Mouse (Mus musculus) left cerebral cortex, postnatal 14 days (tissue): Measurements from ENCODE around the gene Adarb1. TPM values are rescaled to one million over a fixed set of nuclear protein-coding genes. Genes with fewer than 3 reads are reported as not detected.

Source experiments
- DNase-seq, 2 experiments: peaks; one replicate each; pipeline ENCODE4 v3.0.0; 2021 to 2022; ENCODE audit warnings: low spot score in 2 of 2, mixed read lengths in 1 of 2
- intact Hi-C: fragments of 180-260 bp; cut with DNase I; formaldehyde crosslinking; loops from one replicate; pipeline ENCODE4 v1.15.1; 2025
- long read RNA-seq, 2 experiments: library from polyadenylated mRNA; stranded (forward); transcript quantifications; one replicate each; pipeline ENCODE4 v2.0.0; 2021
- total RNA-seq, 2 experiments: library from RNA; stranded (reverse); gene quantifications; 2 replicates each; pipeline ENCODE4 v1.2.3; 2021

Adarb1 gene
- total RNA-seq: 100 to 1,000 TPM; 118 to 121 TPM
- long read RNA-seq, experiment 1, full-length matches to known transcripts: 20 of 52 reads
- long read RNA-seq, experiment 1, partial matches to known transcripts: 11 of 52 reads
- long read RNA-seq, experiment 1, other reads (novel, unspliced or antisense): 21 of 52 reads
- long read RNA-seq, experiment 2, full-length matches to known transcripts: 15 of 54 reads
- long read RNA-seq, experiment 2, partial matches to known transcripts: 8 of 54 reads
- long read RNA-seq, experiment 2, other reads (novel, unspliced or antisense): 31 of 54 reads

GRCm38 (mm10) chr10:77418138-77418537 lies at the start of gene Adarb1:
TSS of gene Adarb1 (minus strand) at chr10:77418270.
- peak; percentile 90 for DNase-seq
- intact Hi-C loops: loop anchor here (5.0 kb wide), 2 partner anchors 51 to 79 kb away; no protein-coding TSS in a partner anchor

- intact Hi-C loops: no loop called here
- peak in 1 of 2 experiments; percentile 27 for DNase-seq
These were observed 49.3 kb upstream of the Adarb1 start for GRCm38 (mm10) chr10:77467407-77467806.

- intact Hi-C loops: no loop called here
- DNase-seq: no peak
These were observed 47.8 kb upstream of the Adarb1 start for GRCm38 (mm10) chr10:77465902-77466301.

- intact Hi-C loops: no loop called here
- no peak for DNase-seq
These were observed 46.3 kb upstream of the Adarb1 start for GRCm38 (mm10) chr10:77464181-77464936.

- intact Hi-C loops: no loop called here
- DNase-seq: no peak
These were observed 43.1 kb upstream of the Adarb1 start for GRCm38 (mm10) chr10:77461161-77461560.

GRCm38 (mm10) chr10:77457701-77458100 lies 39.6 kb upstream of the Adarb1 start:
- intact Hi-C loops: no loop called here
- DNase-seq: no peak

- intact Hi-C loops: no loop called here
- DNase-seq: no peak
These were observed 38.4 kb upstream of the Adarb1 start for GRCm38 (mm10) chr10:77456507-77456906.

- intact Hi-C loops: no loop called here
- no peak for DNase-seq
These were observed 37.4 kb upstream of the Adarb1 start for GRCm38 (mm10) chr10:77455251-77456010.

GRCm38 (mm10) chr10:77454795-77455194 lies 36.7 kb upstream of the Adarb1 start:
- intact Hi-C loops: no loop called here
- DNase-seq: no peak

- DNase-seq: no peak
- intact Hi-C loops: no loop called here
These were observed 33.8 kb upstream of the Adarb1 start for GRCm38 (mm10) chr10:77451822-77452221.

- intact Hi-C loops: no loop called here
These were observed 32.0 kb upstream of the Adarb1 start for GRCm38 (mm10) chr10:77450159-77450464.

GRCm38 (mm10) chr10:77449315-77450158 lies 31.5 kb upstream of the Adarb1 start:
- intact Hi-C loops: no loop called here

More at GRCm38 (mm10) chr10:77450159-77450464, 32.0 kb upstream of the Adarb1 start:
- no peak for DNase-seq

GRCm38 (mm10) chr10:77448698-77449247 lies 30.7 kb upstream of the Adarb1 start:
- intact Hi-C loops: no loop called here
- no peak for DNase-seq

More at GRCm38 (mm10) chr10:77449315-77450158, 31.5 kb upstream of the Adarb1 start:
- peak in 1 of 2 experiments; percentile 16 for DNase-seq

- DNase-seq: no peak
- intact Hi-C loops: no loop called here
These were observed 30.1 kb upstream of the Adarb1 start for GRCm38 (mm10) chr10:77448209-77448608.

- intact Hi-C loops: no loop called here
- no peak for DNase-seq
These were observed 29.7 kb upstream of the Adarb1 start for GRCm38 (mm10) chr10:77447755-77448154.

GRCm38 (mm10) chr10:77442250-77442649 lies 24.2 kb upstream of the Adarb1 start:
- DNase-seq: no peak
- intact Hi-C loops: no loop called here

- DNase-seq: no peak
- intact Hi-C loops: no loop called here
These were observed 23.7 kb upstream of the Adarb1 start for GRCm38 (mm10) chr10:77441812-77442211.

- intact Hi-C loops: no loop called here
- DNase-seq: no peak
These were observed 23.0 kb upstream of the Adarb1 start for GRCm38 (mm10) chr10:77440841-77441755.
